Mouse (Mus musculus): ENCODE data around the gene Tmem150b.

Gene Tmem150b

DNA sequence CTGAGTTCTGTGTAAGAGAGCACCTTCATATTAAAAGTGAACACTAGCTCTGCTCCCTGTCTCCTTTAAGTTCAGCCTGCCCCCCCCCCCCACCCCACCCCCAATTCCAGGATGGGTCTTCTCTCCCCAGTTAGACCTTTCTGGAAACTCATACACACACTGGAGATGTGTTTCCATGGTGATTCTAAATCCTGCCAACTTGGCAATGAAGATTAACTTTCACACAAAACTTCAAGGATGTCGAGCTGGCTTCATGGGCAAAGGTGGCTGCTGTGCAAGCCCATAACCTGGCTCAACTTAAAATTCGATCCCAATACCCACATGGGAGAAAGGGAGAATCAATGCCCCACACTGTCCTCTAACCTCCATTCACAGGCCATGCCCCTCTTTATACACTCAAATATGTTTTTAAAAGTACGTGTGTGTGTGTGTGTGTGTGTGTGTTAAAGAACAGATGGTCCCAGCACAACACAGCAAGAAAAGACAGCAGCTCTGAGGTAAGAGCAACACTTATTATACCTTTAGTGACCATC lies 65.1 kb downstream of the Tmem150b start:
- DNase-seq, result no peak

DNA sequence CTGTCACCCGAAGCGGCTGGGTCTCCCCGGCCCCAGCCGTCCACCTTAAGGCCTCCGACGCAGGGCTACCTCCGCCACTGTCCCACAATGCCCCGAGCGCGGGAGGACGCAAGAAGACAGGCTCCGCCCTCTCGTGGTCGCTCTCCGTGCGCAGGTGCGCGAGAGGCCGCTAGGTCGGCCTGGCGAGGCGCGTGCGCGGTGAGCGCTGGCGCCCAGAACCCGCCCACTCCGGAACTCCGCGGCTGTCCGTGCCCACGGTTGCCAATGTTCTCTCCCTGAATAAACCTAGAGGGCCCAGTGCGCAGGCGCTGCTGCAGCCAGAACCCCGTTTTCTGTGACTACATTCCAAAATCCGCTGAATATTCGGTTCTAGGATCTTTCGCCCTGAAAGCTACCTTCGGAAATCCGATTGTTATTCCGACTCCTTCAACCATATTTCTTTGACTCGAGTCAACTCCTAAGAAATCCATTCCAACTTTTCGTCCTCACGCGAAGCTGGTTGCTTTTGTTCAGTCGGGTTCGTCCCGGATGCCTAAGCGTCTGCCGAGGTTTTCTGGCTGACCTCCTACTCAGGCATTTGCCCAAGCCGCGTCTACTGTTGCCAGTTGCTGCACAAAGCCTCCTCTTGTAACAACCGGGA lies 66.0 kb downstream of the Tmem150b start, which contains the start of gene Ppp6r1:
Gene Ppp6r1 (minus strand): TSS at position 108 of the 640 bp plus-strand sequence.
- DNase-seq, result peak; percentile 97

DNA sequence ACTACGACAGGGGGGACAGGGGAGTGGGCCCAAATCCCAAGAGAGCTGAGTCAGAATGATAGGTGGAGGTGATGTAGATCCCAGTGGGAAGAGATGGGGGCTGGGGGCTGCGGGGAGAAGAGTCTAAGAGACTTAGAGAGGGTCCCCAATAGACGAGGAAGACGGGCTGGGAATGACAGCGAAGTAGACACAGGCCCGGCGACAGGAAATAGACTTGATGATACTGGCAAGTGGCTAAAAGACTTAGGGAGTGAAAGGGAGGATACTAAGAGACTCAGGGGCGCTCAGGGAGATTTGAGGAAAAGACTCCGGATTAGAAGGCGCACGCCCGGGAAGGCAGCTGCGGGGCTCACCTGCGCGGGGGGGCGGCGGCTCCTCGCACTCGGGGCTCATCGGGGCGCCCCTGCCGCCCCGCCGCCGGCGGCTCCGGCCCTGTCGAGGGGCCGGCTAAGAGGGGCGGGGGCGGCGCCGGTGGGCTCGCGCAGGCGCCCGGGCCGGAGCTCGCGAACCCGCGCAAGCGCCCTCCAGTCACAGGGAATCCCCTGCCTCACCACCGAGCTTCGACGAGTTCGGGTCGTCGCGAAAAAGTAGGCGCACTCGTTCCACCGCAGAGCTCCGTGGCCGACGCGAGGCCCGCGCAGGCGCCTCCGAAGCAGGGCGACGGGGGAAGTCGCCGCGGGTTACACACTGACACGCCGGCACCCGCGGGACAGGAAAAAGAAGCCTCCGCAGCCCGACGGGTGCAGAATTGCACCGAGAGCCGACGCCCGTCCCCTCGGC lies 66.7 kb downstream of the Tmem150b start:
- DNase-seq, result no peak

DNA sequence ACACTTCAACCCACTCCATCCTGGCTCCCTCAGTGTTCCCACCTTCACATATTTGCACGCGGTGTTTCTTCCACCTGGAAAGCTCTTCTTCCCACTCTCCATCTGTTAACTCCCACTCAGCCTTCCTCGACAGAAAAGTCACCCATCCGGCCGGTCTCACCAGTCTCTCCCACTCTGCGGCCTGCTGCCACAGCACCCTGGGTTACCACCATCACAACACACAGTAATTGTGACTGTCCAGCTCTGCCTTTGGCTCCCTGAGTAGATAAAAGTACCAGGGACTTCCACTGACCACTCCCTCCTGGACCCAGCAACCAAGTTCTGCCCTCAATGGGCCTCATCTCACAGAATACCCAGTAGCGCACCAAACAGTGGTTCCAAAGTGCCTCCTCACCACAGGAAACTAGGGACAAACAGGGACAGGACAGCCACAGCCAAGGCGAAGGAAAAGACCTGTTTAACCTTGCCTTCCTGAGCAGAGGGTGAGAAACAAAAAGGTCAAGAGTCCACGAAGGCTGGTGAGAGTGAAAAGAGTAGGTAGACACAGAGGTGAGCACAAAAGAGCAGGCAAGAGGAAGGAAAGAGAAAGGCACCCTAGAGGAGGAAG lies 67.4 kb downstream of the Tmem150b start:
- DNase-seq, result peak; percentile 29
